Mouse (Mus musculus): ENCODE measurements around the gene Vmn1r205. TPM values are rescaled to one million over a fixed set of nuclear protein-coding genes. Genes with fewer than 3 reads are reported as not detected.
"Not testable (repeated sequence)": the region's sequence is repeated elsewhere in the genome, so short reads cannot be mapped to it uniquely, and the experiment has no call there.

Gene Vmn1r205
- not detected in 2 replicates for polyA plus RNA-seq (2012; rRNA removed)

DNA sequence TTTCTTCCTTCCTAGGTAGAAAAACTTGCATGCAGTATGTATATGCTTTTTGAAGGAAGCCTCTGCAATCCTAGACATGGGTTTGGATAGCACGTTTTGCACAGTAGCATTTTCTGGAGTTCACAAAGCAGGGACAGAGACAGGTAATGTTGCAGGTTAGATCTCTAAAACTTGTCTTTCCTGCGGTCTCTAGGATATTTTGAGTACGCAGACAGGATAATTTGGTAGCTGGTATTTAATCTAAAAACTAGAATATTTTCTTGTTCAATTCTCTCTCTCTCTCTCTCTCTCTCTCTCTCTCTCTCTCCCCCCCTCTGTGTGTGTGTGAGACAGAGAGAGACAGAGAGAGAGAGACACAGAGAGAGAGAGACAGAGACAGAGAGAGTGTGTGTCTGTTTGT lies at the start of gene Vmn1r205:
Gene Vmn1r205 (minus strand): TSS at position 101 of the 400 bp plus-strand sequence.
- Histone ChIP-seq H3K4me3 (ENCODE audit: low read depth, low read length) (no peak within 1 kb of the TSS), H3K27me3 (ENCODE audit: control insufficient read depth, insufficient read depth, low read length) (no peaks in the 10 kb centered on the region), H3K4me1 (ENCODE audit: control insufficient read depth, insufficient read depth, insufficient read length, low read length) (no peaks in the 10 kb centered on the region), H3K36me3 (ENCODE audit: control insufficient read depth, insufficient read depth, low read length) (no peaks in the 10 kb centered on the region), H3K27ac (ENCODE audit: insufficient read depth, low read depth, low read length) (no peak within 1 kb of the TSS)
- TF ChIP-seq CTCF (IDR thresholded peaks at IDR 0.05; ENCODE audit: extremely low read depth, insufficient read length, insufficient replicate concordance, low read depth, low read length), result no peak
- TF ChIP-seq POLR2A (IDR thresholded peaks at IDR 0.05; ENCODE audit: low read depth, low read length), result no peak
- 83% methylated on average over 3 of the region's 3 CpGs for WGBS

DNA sequence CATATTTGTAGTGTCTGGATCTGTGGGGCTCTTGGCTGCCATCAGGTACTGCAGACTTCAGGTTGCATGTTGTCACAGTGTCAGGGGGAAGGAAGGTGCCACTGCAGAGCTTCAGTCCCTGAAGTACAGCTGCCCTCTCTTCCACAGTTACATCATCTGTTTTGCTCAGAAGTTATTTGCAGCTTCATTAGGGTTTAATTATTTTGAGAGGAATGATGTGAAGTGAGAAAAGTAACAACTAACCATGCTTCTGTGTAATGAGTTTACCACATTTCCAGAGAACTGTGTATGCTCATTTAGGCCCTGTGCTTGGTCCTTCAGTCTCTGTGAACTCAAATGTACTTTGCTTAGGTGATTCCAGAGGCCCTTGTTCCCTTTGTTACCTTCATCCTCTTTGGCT lies 31.4 kb upstream of the Vmn1r205 start, which contains the start of gene Vmn1r206:
Gene Vmn1r206 (minus strand): TSS at position 101 of the 400 bp plus-strand sequence.
- not testable (repeated sequence) for H3K4me1 ChIP-seq (ENCODE audit: control insufficient read depth, insufficient read depth, insufficient read length, low read length); H3K4me3 ChIP-seq (ENCODE audit: low read depth, low read length); H3K27me3 ChIP-seq (ENCODE audit: control insufficient read depth, insufficient read depth, low read length); H3K36me3 ChIP-seq (ENCODE audit: control insufficient read depth, insufficient read depth, low read length); H3K27ac ChIP-seq (ENCODE audit: insufficient read depth, low read depth, low read length)

DNA sequence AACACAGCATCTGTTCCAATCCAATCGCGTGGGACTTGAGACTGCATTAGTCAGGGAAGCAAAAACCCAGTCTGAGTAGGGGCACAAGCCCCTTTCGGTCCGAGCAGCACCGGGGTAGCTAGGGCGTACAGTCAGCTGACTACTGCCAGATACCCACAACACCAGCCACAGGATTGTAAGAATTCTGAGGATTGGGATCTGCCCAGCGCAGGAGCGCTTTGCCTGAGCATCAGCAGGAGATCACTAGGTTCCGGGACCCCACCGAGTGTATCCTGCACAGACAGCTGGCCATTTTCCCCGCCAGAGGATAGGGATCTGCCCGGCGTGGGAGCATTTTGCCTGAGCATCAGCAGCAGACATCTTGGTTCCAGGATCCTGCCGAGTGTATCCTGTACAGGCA lies 9.5 kb downstream of the Vmn1r205 start:
- H3K4me3 ChIP-seq (ENCODE audit: low read depth, low read length); H3K27me3 ChIP-seq (ENCODE audit: control insufficient read depth, insufficient read depth, low read length); H3K36me3 ChIP-seq (ENCODE audit: control insufficient read depth, insufficient read depth, low read length); H3K27ac ChIP-seq (ENCODE audit: insufficient read depth, low read depth, low read length); H3K4me1 ChIP-seq (ENCODE audit: control insufficient read depth, insufficient read depth, insufficient read length, low read length): not testable (repeated sequence)
- 75% methylated on average over 14 of the region's 14 CpGs for WGBS

DNA sequence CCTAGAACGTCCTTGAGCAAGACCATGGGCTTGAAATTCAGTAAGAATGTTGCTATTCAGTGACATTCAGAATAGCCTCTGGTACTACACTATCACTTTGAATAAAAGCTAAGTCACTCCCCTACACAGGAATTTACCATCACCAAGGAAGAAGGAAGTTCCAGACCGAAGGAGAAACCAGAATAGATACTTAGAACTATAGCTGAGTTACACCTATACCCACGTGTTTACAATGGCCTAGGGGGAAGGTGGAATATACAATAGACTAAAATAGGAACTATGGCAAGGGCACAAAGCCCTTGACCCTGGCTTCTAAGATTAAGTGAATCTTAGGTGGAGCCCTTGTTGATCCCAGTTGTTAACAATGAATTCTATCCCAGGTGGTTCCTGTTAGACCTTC lies 17.9 kb downstream of the Vmn1r205 start:
- H3K27ac ChIP-seq (ENCODE audit: insufficient read depth, low read depth, low read length); H3K36me3 ChIP-seq (ENCODE audit: control insufficient read depth, insufficient read depth, low read length); H3K4me3 ChIP-seq (ENCODE audit: low read depth, low read length); H3K4me1 ChIP-seq (ENCODE audit: control insufficient read depth, insufficient read depth, insufficient read length, low read length); H3K27me3 ChIP-seq (ENCODE audit: control insufficient read depth, insufficient read depth, low read length): not testable (repeated sequence)
- 59% methylated on average over 3 of the region's 3 CpGs for WGBS

DNA sequence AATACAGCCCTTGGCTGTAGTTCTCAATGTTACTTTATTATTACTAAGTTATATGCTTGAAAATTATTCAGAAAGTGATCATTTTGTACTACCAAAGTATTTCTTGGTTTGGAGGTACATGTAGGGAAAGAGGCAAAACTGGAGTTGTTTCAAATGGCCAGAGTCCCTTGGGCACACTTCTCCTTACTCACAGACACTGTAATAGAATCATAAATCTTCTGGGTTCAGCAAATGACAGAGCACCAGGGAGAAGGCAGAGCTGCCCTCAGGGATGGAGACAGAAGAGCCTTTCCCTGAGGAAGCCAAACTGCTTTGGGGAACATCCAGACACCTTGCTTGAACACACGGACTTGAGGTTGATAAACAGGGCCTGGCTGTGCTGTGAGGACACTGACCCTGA lies 39.9 kb downstream of the Vmn1r205 start, which contains the start of gene Vmn1r204:
Gene Vmn1r204 (plus strand): TSS at position 301 of the 400 bp plus-strand sequence.
- H3K4me3 ChIP-seq (ENCODE audit: low read depth, low read length); H3K36me3 ChIP-seq (ENCODE audit: control insufficient read depth, insufficient read depth, low read length); H3K4me1 ChIP-seq (ENCODE audit: control insufficient read depth, insufficient read depth, insufficient read length, low read length); H3K27me3 ChIP-seq (ENCODE audit: control insufficient read depth, insufficient read depth, low read length); H3K27ac ChIP-seq (ENCODE audit: insufficient read depth, low read depth, low read length): not testable (repeated sequence)
- 59% methylated on average over 1 of the region's 1 CpGs for WGBS

Other genes with a start within 250 kb of the Vmn1r205 start
- gene Vmn1r198, start 242.6 kb downstream of the Vmn1r205 start, polyA plus RNA-seq (2012; rRNA removed), result not detected in 2 replicates
- gene Vmn1r199, start 213.2 kb downstream of the Vmn1r205 start, polyA plus RNA-seq (2012; rRNA removed), result not detected in 2 replicates
- gene Vmn1r200, start 202.6 kb downstream of the Vmn1r205 start, polyA plus RNA-seq (2012; rRNA removed), result not detected in 2 replicates
- not detected in 2 replicates for gene Vmn1r201, start 121.1 kb downstream of the Vmn1r205 start, polyA plus RNA-seq (2012; rRNA removed)
- not detected in 2 replicates for gene Vmn1r202, start 87.6 kb downstream of the Vmn1r205 start, polyA plus RNA-seq (2012; rRNA removed)
- not detected in 2 replicates for gene Vmn1r203, start 74.9 kb downstream of the Vmn1r205 start, polyA plus RNA-seq (2012; rRNA removed)
- not detected in 2 replicates for gene Vmn1r204, start 39.8 kb downstream of the Vmn1r205 start, polyA plus RNA-seq (2012; rRNA removed)
- not detected in 2 replicates for gene Vmn1r206, start 31.3 kb upstream of the Vmn1r205 start, polyA plus RNA-seq (2012; rRNA removed)
- gene Vmn1r207-ps, start 136.6 kb upstream of the Vmn1r205 start, polyA plus RNA-seq (2012; rRNA removed), result not detected in 2 replicates
- gene Vmn1r208, start 184.4 kb upstream of the Vmn1r205 start, polyA plus RNA-seq (2012; rRNA removed), result not detected in 2 replicates
- gene Vmn1r209, start 216.7 kb upstream of the Vmn1r205 start, polyA plus RNA-seq (2012; rRNA removed), result not detected in 2 replicates
- not detected in 2 replicates for gene Vmn1r210, start 238.3 kb upstream of the Vmn1r205 start, polyA plus RNA-seq (2012; rRNA removed)

Measured in small intestine, adult 2 months (tissue).